Mouse (Mus musculus): Measurements from ENCODE around the gene Sestd1. TPM values are rescaled to one million over a fixed set of nuclear protein-coding genes. Genes with fewer than 3 reads are reported as not detected.

The Sestd1 gene
- polyA plus RNA-seq, 1 experiment from 2014 or later: 13.2 TPM

DNA sequence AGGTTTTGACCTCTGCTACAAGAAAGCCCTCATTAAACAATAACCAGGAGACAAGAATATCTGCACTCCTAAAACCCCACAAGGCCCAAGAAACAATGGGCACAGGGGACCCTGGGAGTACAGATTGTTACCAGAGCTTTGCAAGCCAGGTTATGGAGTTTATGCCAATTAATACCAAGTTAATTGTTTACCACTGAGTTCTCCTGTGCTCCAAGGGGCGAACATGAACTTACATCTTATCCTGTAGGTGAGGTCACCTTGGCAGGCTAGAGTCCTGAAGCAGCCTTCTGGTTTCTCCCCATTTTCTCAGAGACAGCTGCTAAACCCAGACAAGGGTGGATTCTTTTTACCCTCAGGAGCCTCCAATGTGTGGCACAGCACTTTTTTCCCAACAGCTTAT, 32.0 kb downstream of the Sestd1 start:
- ATAC-seq (ENCODE audit: insufficient number of reproducible peaks, low FRiP score, low TSS enrichment, low read depth): no peak
- Histone ChIP-seq H3K4me2 (replicated peaks) (no peak overlapping the region), H3K36me3 (peaks cover 8% of the 10 kb centered on the region), H3K27me3 (no peaks in the 10 kb centered on the region), H3K4me3 (replicated peaks) (no peak overlapping the region), H3K9me3 (replicated peaks) (no peaks in the 10 kb centered on the region), H3K27ac (replicated peaks) (no peak overlapping the region), H3K9ac (no peak overlapping the region), H3K4me1 (peaks cover 19% of the 10 kb centered on the region)
- 82% methylated on average over 1 of the region's 1 CpGs for WGBS

DNA sequence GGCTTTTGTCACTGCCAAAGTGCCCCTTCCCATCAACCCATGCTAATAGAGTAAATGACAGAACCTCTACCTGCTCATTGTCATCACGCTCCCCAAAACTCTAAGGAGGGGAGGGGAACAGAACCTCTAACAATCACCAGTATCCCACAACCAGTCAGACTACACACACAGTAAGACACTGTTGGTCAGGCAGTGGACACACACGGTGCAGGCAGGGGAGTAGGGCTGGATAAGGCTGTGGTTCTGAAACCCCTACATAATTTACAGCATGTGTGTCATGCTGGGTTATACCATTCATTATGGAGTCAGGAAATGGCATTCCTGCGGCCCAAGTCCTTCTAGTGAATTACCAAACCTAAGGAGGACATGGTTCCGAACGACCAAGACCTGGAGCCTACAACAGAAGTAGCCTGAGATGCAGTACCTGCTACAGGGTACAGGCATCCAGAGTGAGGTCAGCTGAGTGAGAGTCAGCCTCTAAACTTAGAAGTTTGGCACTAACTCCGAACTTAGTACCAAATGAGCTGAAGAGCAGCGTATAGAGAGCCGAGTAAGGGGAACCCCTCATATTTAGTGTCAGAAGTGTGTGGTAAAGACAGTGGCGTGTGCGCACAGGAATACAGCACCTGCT, 33.1 kb downstream of the Sestd1 start:
- Histone ChIP-seq H3K4me2 (replicated peaks) (no peak overlapping the region), H3K27me3 (no peaks in the 10 kb centered on the region), H3K9me3 (replicated peaks) (no peaks in the 10 kb centered on the region), H3K36me3 (peaks cover 8% of the 10 kb centered on the region), H3K4me3 (replicated peaks) (no peak overlapping the region), H3K27ac (replicated peaks) (no peak overlapping the region), H3K4me1 (peaks cover 19% of the 10 kb centered on the region), H3K9ac (no peak overlapping the region)
- 76% methylated on average over 10 of the region's 10 CpGs for WGBS
- ATAC-seq (ENCODE audit: insufficient number of reproducible peaks, low FRiP score, low TSS enrichment, low read depth): peak; percentile 63; the same call in 1 of the 2 replicates

DNA sequence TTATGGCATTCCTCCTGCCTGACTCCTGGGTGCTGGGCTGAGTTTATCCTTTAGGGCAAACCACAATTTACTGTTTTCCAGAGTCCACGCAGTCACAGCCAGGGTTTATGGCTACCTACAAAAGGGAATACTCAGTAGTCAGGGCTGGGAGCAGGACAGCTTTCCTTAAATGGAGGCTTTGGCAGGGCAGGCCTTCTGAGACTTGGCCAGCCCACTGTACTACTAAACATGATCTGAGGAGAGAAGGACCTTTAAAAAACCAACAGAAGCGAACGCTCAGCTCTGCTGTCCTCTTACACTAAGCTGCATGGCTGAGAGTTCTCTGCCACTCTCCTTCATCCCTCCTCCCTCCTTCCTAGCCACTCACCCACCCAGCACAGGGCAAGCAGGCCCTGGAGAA, 34.6 kb downstream of the Sestd1 start:
- Histone ChIP-seq H3K4me2 (replicated peaks) (no peak overlapping the region), H3K27me3 (no peaks in the 10 kb centered on the region), H3K4me3 (replicated peaks) (no peak overlapping the region), H3K36me3 (peaks cover 15% of the 10 kb centered on the region), H3K9me3 (replicated peaks) (no peaks in the 10 kb centered on the region), H3K4me1 (peaks cover 19% of the 10 kb centered on the region), H3K9ac (no peak overlapping the region), H3K27ac (replicated peaks) (no peak overlapping the region)
- WGBS: 45% methylated on average over 3 of the region's 3 CpGs
- ATAC-seq (ENCODE audit: insufficient number of reproducible peaks, low FRiP score, low TSS enrichment, low read depth): no peak

DNA sequence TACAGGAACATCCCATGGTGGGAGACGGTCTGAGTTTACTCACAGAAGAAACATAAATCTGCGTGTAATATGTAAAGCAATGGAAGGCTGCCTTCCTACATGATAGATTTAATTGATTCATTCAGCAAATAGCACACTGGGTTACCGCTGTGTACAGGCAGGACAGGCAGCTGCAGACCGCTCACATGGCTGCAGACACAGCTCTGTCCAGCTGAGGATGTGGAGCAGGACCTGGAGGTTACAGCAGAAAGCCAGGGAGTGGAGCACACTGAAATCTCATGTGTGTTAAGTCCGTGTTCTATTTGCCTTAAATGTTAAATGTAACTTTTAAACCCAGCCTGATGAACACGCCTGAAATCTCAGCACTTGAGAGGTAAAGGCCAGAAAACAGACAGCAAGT, 38.1 kb downstream of the Sestd1 start:
- Histone ChIP-seq H3K27me3 (no peaks in the 10 kb centered on the region), H3K4me1 (no peaks in the 10 kb centered on the region), H3K9me3 (replicated peaks) (no peaks in the 10 kb centered on the region), H3K36me3 (peaks cover 30% of the 10 kb centered on the region), H3K4me3 (replicated peaks) (no peak overlapping the region), H3K4me2 (replicated peaks) (no peak overlapping the region), H3K27ac (replicated peaks) (no peak overlapping the region), H3K9ac (no peak overlapping the region)
- ATAC-seq (ENCODE audit: insufficient number of reproducible peaks, low FRiP score, low TSS enrichment, low read depth): no peak
- WGBS: 85% methylated on average over 6 of the region's 6 CpGs

DNA sequence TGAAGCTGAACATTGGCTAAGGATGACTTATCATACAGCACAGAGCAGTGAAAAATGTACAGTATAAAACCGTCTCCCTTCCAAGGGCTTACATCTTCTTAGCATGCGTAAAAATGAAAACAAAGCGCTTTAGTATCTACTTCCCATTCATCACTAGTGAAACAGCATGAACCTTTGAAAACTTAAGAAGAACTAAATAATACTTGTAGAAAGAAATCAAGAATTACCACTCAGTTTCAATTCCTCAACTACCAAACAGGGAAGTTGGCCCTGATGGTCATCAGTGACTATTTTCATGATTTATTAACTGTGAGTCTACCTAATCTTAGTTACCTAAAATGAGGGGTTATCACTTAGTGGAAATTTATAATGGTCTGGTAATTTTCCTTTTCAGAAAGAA, 41.8 kb downstream of the Sestd1 start:
- no peak overlapping the region for H3K9ac ChIP-seq
- 88% methylated on average over 3 of the region's 3 CpGs for WGBS
- no peaks in the 10 kb centered on the region for H3K4me1 ChIP-seq
- H3K27ac ChIP-seq (replicated peaks): no peak overlapping the region
- H3K27me3 ChIP-seq: no peaks in the 10 kb centered on the region
- H3K4me2 ChIP-seq (replicated peaks): no peak overlapping the region
- no peak overlapping the region for H3K4me3 ChIP-seq (replicated peaks)
- H3K9me3 ChIP-seq (replicated peaks): no peaks in the 10 kb centered on the region
- no peak for ATAC-seq (ENCODE audit: insufficient number of reproducible peaks, low FRiP score, low TSS enrichment, low read depth)
- H3K36me3 ChIP-seq: peaks cover 28% of the 10 kb centered on the region

DNA sequence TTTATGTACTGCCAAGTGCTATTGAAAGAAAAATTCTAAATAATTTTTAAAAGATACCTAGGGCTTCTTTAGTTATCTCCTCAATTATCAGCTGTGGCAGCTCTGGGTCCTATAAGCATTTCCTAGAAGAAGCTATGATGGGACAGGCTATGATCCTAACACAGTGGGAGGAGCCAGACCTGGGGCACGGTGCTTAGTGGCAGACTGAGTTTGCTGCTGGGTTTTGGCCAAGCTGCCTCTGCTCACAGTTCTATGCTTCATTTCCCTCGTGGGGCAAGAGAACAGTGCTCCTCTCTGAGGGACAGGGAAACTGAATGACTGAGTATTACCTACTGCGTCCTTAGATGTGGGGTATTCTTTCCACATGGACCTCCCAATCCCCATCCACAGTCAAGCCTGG, 42.3 kb downstream of the Sestd1 start:
- Histone ChIP-seq H3K27me3 (no peaks in the 10 kb centered on the region), H3K36me3 (peaks cover 34% of the 10 kb centered on the region), H3K4me2 (replicated peaks) (no peak overlapping the region), H3K9ac (no peak overlapping the region), H3K9me3 (replicated peaks) (no peaks in the 10 kb centered on the region), H3K4me3 (replicated peaks) (no peak overlapping the region), H3K4me1 (no peaks in the 10 kb centered on the region), H3K27ac (replicated peaks) (no peak overlapping the region)
- WGBS: 52% methylated on average over 3 of the region's 3 CpGs
- ATAC-seq (ENCODE audit: insufficient number of reproducible peaks, low FRiP score, low TSS enrichment, low read depth): no peak

DNA sequence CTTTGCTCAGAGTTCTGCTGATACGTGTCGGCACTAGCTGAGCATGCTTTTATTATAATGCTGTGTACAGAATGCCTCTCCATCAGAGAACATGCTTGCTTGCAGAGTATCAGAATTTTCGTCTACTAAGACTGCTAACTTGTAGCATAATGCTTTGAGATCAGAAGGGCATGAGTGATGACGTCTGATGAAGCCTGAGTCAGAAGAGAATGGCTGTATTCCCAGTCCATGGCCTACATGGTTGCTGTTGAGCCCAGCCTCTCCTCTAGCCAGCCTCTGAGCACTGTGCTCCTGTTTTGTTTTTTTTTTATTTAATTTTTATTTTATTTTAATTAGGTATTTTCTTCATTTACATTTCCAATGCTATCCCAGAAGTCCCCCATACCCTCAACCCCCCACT, 43.5 kb downstream of the Sestd1 start:
- no peaks in the 10 kb centered on the region for H3K27me3 ChIP-seq
- no peak for ATAC-seq (ENCODE audit: insufficient number of reproducible peaks, low FRiP score, low TSS enrichment, low read depth)
- H3K4me3 ChIP-seq (replicated peaks): no peak overlapping the region
- no peak overlapping the region for H3K9ac ChIP-seq
- no peak overlapping the region for H3K4me2 ChIP-seq (replicated peaks)
- H3K36me3 ChIP-seq: peaks cover 46% of the 10 kb centered on the region
- no peak overlapping the region for H3K27ac ChIP-seq (replicated peaks)
- H3K4me1 ChIP-seq: no peaks in the 10 kb centered on the region
- H3K9me3 ChIP-seq (replicated peaks): no peaks in the 10 kb centered on the region
- 85% methylated on average over 4 of the region's 4 CpGs for WGBS

DNA sequence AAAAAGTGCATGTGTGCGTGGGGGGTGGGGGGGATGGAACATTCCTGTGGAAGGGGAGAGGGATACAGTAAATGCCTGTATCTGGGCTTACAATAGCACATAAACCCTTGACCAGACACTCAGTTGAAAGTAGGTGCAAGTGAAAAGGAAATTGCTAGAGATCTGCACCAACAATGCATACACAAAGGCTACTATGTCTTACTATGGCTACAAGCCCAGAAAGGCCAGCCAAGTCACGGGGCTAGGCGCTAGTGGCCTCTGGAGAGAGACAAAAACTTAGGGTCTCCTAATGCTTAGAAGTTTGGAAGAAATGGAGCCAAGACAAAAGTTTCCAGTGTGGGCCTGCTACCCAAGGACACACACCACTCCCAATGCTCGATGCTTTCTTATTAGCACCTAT, 44.5 kb downstream of the Sestd1 start:
- H3K27ac ChIP-seq (replicated peaks): no peak overlapping the region
- H3K4me3 ChIP-seq (replicated peaks): no peak overlapping the region
- no peaks in the 10 kb centered on the region for H3K4me1 ChIP-seq
- H3K27me3 ChIP-seq: no peaks in the 10 kb centered on the region
- no peaks in the 10 kb centered on the region for H3K9me3 ChIP-seq (replicated peaks)
- H3K9ac ChIP-seq: no peak overlapping the region
- peaks cover 48% of the 10 kb centered on the region for H3K36me3 ChIP-seq
- no peak for ATAC-seq (ENCODE audit: insufficient number of reproducible peaks, low FRiP score, low TSS enrichment, low read depth)
- WGBS: 90% methylated on average over 4 of the region's 4 CpGs
- H3K4me2 ChIP-seq (replicated peaks): no peak overlapping the region

DNA sequence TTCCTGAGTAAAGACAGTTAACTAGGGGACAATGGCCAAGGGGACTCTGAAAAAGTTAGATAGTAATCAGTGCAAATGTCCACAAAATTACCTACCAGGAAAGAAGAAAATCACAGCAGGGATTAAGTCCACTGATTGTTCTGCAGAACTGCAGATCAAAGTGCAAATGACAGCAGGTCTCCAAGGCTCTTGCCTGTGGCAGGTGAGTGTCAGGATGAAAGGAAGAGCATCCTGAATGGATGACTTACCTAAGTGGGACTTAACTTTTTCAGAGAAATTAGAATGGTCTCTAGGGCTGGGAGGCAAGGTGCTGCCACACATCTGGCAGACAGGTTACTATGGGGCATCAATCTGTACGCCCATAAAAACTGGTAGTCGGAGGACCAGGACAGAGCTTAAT, 47.8 kb downstream of the Sestd1 start:
- Histone ChIP-seq H3K9ac (no peak overlapping the region), H3K4me2 (replicated peaks) (no peak overlapping the region), H3K27ac (replicated peaks) (no peak overlapping the region), H3K27me3 (no peaks in the 10 kb centered on the region), H3K4me3 (replicated peaks) (no peak overlapping the region), H3K4me1 (no peaks in the 10 kb centered on the region), H3K9me3 (replicated peaks) (no peaks in the 10 kb centered on the region), H3K36me3 (peaks cover 34% of the 10 kb centered on the region)
- no peak for ATAC-seq (ENCODE audit: insufficient number of reproducible peaks, low FRiP score, low TSS enrichment, low read depth)
- WGBS: 81% methylated on average over 2 of the region's 2 CpGs

DNA sequence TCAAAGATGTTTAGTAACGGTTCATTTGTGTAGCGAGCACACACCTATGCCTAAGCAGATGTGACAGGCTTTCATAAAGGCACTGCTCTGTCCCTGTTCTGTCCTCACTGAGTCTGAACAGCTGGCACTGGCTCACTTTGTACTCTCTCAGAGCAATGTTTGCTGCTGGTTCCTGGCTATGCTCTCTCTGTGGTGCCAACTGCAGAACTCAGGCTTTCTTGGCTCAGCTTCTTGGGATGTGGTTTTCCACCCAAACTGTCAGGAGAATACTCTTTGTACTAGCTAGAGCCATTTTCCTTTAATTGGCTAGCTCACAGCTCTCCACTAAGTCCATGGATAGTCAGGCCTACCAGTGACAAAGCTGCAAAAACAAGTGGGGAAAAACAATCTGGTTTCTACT, 59.4 kb downstream of the Sestd1 start:
- no peaks in the 10 kb centered on the region for H3K4me1 ChIP-seq
- 85% methylated on average over 2 of the region's 2 CpGs for whole genome bisulfite sequencing
- H3K9ac ChIP-seq: no peak overlapping the region
- H3K9me3 ChIP-seq (replicated peaks): no peaks in the 10 kb centered on the region
- H3K36me3 ChIP-seq: no peaks in the 10 kb centered on the region; the same call in 1 of the 2 replicates
- no peaks in the 10 kb centered on the region for H3K27me3 ChIP-seq
- no peak overlapping the region for H3K4me2 ChIP-seq (replicated peaks)
- ATAC-seq (ENCODE audit: insufficient number of reproducible peaks, low FRiP score, low TSS enrichment, low read depth): no peak
- no peak overlapping the region for H3K27ac ChIP-seq (replicated peaks)
- H3K4me3 ChIP-seq (replicated peaks): no peak overlapping the region

DNA sequence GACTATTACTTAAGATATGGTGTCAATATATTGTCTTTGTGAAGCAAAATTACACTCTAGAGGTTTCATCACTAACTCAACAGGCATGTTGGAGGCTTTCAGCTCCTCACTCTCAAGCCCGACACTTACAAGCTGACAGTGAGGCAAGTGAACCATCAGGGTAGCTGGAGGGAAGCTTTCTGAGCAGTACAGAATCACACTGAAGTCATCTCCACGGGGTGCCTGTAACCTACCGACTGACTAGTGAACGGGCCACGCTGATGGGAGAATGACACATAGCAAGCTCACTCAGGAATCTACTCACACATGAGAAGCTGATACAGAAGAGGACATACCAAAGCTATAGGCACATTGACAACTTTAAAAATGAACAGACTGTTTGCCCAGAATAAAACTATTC, 67.5 kb downstream of the Sestd1 start:
- ATAC-seq (ENCODE audit: insufficient number of reproducible peaks, low FRiP score, low TSS enrichment, low read depth): no peak
- no peak overlapping the region for H3K9ac ChIP-seq
- no peak overlapping the region for H3K4me3 ChIP-seq (replicated peaks)
- H3K4me2 ChIP-seq (replicated peaks): no peak overlapping the region
- H3K27ac ChIP-seq (replicated peaks): no peak overlapping the region
- peaks cover 17% of the 10 kb centered on the region; the same call in 1 of the 2 replicates for H3K36me3 ChIP-seq
- H3K9me3 ChIP-seq (replicated peaks): no peaks in the 10 kb centered on the region
- no peaks in the 10 kb centered on the region for H3K27me3 ChIP-seq
- H3K4me1 ChIP-seq: no peaks in the 10 kb centered on the region
- WGBS: 75% methylated on average over 5 of the region's 5 CpGs

DNA sequence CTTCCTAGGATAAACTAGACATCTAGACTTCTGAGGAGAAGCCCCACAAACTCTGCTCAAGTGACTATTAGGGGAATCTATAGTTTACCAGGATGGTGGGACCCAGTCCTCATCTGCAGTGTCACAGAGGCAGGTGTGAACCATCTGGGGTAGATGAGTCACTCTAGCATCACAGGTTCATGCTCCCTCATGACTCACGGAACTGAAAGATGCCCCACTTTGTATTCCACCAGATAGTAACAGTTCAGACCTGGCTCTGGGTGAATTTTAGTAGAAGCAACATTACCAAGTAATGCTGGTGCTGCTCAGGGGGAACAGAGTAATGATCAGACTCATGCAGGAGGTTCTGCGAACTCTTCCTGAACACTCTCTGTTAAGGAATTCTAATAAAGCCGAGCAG, 73.4 kb downstream of the Sestd1 start:
- Histone ChIP-seq H3K9me3 (replicated peaks) (no peaks in the 10 kb centered on the region), H3K4me1 (no peaks in the 10 kb centered on the region), H3K27ac (replicated peaks) (no peak overlapping the region), H3K4me3 (replicated peaks) (no peak overlapping the region), H3K36me3 (peaks cover 19% of the 10 kb centered on the region), H3K9ac (no peak overlapping the region), H3K4me2 (replicated peaks) (no peak overlapping the region), H3K27me3 (no peaks in the 10 kb centered on the region)
- no peak for ATAC-seq (ENCODE audit: insufficient number of reproducible peaks, low FRiP score, low TSS enrichment, low read depth)
- 90% methylated on average over 3 of the region's 3 CpGs for WGBS
